Mouse (Mus musculus): ENCODE results near the gene Zcchc4.

- no peak for TF ChIP-seq CTCF (IDR thresholded peaks at IDR 0.05; ENCODE audit: borderline replicate concordance, insufficient read depth, low read depth, low read length)
- no peak for TF ChIP-seq POLR2A (IDR thresholded peaks at IDR 0.05; ENCODE audit: borderline replicate concordance, insufficient read depth, low read length)
Measured at GRCm38 (mm10) chr5:52813312-52813711, 38.1 kb downstream of the Zcchc4 start.

Measured in cerebellum, adult 2 months (tissue).